Mouse (Mus musculus): ENCODE results near the gene Mbd3. TPM values are rescaled to one million over a fixed set of nuclear protein-coding genes. Genes with fewer than 3 reads are reported as not detected.

Mbd3 gene
- total and polyA plus RNA-seq, 2 experiments from 2014 or later, result 50.4 to 175 TPM

DNA sequence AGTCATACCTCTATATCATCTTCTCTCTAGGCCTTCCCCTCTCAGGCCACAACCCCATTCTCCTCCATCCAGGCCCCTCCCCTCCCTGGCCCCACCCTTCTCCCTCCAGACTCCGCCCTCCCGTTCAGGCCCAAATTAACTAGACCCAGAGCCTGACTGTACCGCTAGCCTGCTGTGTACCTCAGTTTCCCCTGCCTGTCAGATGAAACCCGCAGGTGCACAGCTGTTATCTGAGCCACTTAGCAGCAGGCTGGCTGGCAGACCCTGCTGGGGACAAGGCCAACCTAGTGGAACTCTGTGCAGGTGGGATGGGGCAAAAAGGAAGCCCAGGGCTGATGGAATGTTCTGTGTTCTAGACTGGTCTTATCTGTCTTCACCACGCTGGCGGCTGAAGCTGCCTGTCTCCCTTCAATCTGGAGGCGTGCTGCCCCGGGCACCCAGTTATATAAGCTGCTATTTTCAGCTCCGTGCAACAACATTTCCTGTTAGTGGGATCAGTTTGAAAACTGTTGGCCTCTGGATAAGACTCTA is 55.2 kb downstream of the Mbd3 start:
- Histone ChIP-seq H3K9me3 (ENCODE audit: low read length) (no peaks in the 10 kb centered on the region), H3K4me1 (ENCODE audit: insufficient read depth, low read length) (peaks cover 7% of the 10 kb centered on the region; the same call in 1 of the 2 replicates), H3K9ac (replicated peaks; ENCODE audit: low read length) (no peak overlapping the region), H3K4me3 (ENCODE audit: low read length) (no peak overlapping the region), H3K27me3 (ENCODE audit: insufficient read depth, low read length) (peaks cover 77% of the 10 kb centered on the region), H3K27ac (no peak overlapping the region), H3K4me2 (ENCODE audit: low read depth, low read length) (no peak overlapping the region), H3K36me3 (ENCODE audit: insufficient read depth, low read length) (no peaks in the 10 kb centered on the region)
- TF ChIP-seq CTCF (IDR thresholded peaks at IDR 0.05; ENCODE audit: low read depth), result no peak
- WGBS, result 47% methylated on average over 9 of the region's 9 CpGs
- ATAC-seq (no peak), DNase-seq (ENCODE audit: low spot score) (no peak)

DNA sequence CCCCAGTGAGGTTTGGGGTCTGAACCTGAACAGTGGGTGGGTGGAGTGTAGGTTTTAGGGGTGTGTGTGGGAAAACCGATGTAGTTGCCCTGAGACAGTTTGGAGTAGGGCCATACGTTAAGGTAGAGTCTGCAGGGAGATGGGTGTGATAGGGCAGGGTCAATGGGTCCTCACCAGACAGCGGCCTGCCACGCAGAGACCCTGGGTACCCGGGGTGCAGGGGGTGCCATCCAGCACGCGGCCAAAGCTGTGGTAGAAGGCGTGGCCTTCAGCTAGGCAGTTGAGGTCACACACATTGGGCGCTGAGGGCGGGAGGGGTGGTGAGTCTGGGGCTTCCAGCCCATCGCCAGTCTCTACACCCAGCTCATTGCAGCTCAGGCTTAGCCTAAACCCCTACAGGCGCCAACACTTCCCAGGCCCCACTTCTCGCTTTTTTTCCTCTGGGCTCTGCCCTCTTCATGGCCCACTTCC is 55.9 kb downstream of the Mbd3 start:
- 20% methylated on average over 13 of the region's 13 CpGs for WGBS
- no peak overlapping the region for H3K9ac ChIP-seq (replicated peaks; ENCODE audit: low read length)

DNA sequence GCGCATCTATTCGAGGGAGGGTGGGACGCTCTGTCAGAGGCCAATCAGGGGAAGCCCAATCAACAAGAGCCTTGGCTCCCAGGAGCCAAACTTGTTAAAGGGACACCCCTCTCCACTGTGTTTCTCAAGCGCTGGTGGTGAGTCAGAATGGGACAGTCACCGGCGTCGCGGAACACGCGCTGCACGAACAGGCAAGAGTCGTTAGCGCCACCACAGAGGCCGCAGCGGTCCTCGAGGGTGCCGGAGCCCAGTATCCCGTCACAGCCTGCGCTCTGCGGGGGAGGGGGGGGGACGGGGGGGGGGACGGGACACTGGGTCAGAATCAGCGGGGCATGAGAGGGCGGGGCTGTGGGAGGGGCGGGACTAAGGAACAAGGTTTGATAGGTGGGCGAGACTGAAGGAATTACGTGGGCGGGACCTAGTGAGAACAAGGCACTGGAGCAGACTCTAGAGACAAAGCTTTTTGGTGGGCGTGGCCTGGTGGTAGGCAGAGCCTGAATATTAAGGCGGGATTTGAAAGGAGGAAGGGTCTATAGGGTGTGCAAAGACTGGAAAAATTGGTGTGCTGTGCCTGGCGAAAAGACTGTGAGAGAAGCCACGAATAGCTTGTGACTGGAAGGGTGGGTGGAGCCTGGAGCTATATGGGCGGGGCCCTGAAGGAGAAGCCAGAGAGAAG is 56.5 kb downstream of the Mbd3 start:
- Histone ChIP-seq H3K9ac (replicated peaks; ENCODE audit: low read length) (no peak overlapping the region), H3K4me1 (ENCODE audit: insufficient read depth, low read length) (peaks cover 7% of the 10 kb centered on the region; the same call in 1 of the 2 replicates), H3K4me3 (ENCODE audit: low read length) (peak overlapping the region; percentile 24), H3K27ac (no peak overlapping the region), H3K36me3 (ENCODE audit: insufficient read depth, low read length) (no peaks in the 10 kb centered on the region), H3K4me2 (ENCODE audit: low read depth, low read length) (peak overlapping the region; percentile 52), H3K9me3 (ENCODE audit: low read length) (no peaks in the 10 kb centered on the region), H3K27me3 (ENCODE audit: insufficient read depth, low read length) (peaks cover 63% of the 10 kb centered on the region)
- DNase-seq (ENCODE audit: low spot score) (peak; percentile 76), ATAC-seq (peak; percentile 74)
- no peak for TF ChIP-seq CTCF (IDR thresholded peaks at IDR 0.05; ENCODE audit: low read depth)
- under 1% methylated on average over 32 of the region's 33 CpGs for WGBS

More for the DNA sequence above, 55.9 kb downstream of the Mbd3 start:
- TF ChIP-seq CTCF (IDR thresholded peaks at IDR 0.05; ENCODE audit: low read depth), result no peak
- Histone ChIP-seq H3K9me3 (ENCODE audit: low read length) (no peaks in the 10 kb centered on the region), H3K4me2 (ENCODE audit: low read depth, low read length) (peak overlapping the region; percentile 52), H3K27ac (no peak overlapping the region), H3K4me1 (ENCODE audit: insufficient read depth, low read length) (peaks cover 7% of the 10 kb centered on the region; the same call in 1 of the 2 replicates), H3K27me3 (ENCODE audit: insufficient read depth, low read length) (peaks cover 69% of the 10 kb centered on the region), H3K36me3 (ENCODE audit: insufficient read depth, low read length) (no peaks in the 10 kb centered on the region), H3K4me3 (ENCODE audit: low read length) (peak overlapping the region; percentile 24)
- DNase-seq (ENCODE audit: low spot score) (no peak), ATAC-seq (peak; percentile 15; the same call in 1 of the 2 replicates)

Small RNAs within 50 kb of the gene (microRNA-seq; reads per million reads assigned to microRNA genes)
- 0 reads per million in 2 experiments for gene Gm22721

Other genes with a start within 250 kb of the Mbd3 start
- gene Cirbp, start 233.6 kb downstream of the Mbd3 start, total RNA-seq (2014; rRNA removed), result 257 and 261 TPM in 2 replicates
- 730 and 732 TPM in 2 replicates for gene Cirbp, start 233.6 kb downstream of the Mbd3 start, polyA plus RNA-seq (2015; fragmentation: Nextera tagmentation; extraction: Ambion mirVana)
- gene 1600002K03Rik, start 226.6 kb downstream of the Mbd3 start, total RNA-seq (2014; rRNA removed), result 2.6 and 3.2 TPM in 2 replicates
- gene 1600002K03Rik, start 226.6 kb downstream of the Mbd3 start, polyA plus RNA-seq (2015; fragmentation: Nextera tagmentation; extraction: Ambion mirVana), result 4.3 and 4.4 TPM in 2 replicates
- 24.0 and 32.8 TPM in 2 replicates for gene Efna2, start 220.1 kb downstream of the Mbd3 start, total RNA-seq (2014; rRNA removed)
- gene Efna2, start 220.1 kb downstream of the Mbd3 start, polyA plus RNA-seq (2015; fragmentation: Nextera tagmentation; extraction: Ambion mirVana), result 23.2 and 23.8 TPM in 2 replicates
- gene Mum1, start 173.1 kb downstream of the Mbd3 start, total RNA-seq (2014; rRNA removed), result 41.5 and 49.3 TPM in 2 replicates
- gene Mum1, start 173.1 kb downstream of the Mbd3 start, polyA plus RNA-seq (2015; fragmentation: Nextera tagmentation; extraction: Ambion mirVana), result 45.8 and 45.9 TPM in 2 replicates
- 246 and 291 TPM in 2 replicates for gene Ndufs7, start 150.4 kb downstream of the Mbd3 start, total RNA-seq (2014; rRNA removed)
- gene Ndufs7, start 150.4 kb downstream of the Mbd3 start, polyA plus RNA-seq (2015; fragmentation: Nextera tagmentation; extraction: Ambion mirVana), result 410 and 430 TPM in 2 replicates
- 40.9 and 44.5 TPM in 2 replicates for gene Gamt, start 138.5 kb downstream of the Mbd3 start, total RNA-seq (2014; rRNA removed)
- 32.4 and 35.9 TPM in 2 replicates for gene Gamt, start 138.5 kb downstream of the Mbd3 start, polyA plus RNA-seq (2015; fragmentation: Nextera tagmentation; extraction: Ambion mirVana)
- gene Dazap1, start 138.1 kb downstream of the Mbd3 start, total RNA-seq (2014; rRNA removed), result 79.1 and 104 TPM in 2 replicates
- gene Dazap1, start 138.1 kb downstream of the Mbd3 start, polyA plus RNA-seq (2015; fragmentation: Nextera tagmentation; extraction: Ambion mirVana), result 38.5 and 39.4 TPM in 2 replicates
- gene Rps15, start 107.1 kb downstream of the Mbd3 start, total RNA-seq (2014; rRNA removed), result 1,031 and 1,483 TPM in 2 replicates
- 676 and 682 TPM in 2 replicates for gene Rps15, start 107.1 kb downstream of the Mbd3 start, polyA plus RNA-seq (2015; fragmentation: Nextera tagmentation; extraction: Ambion mirVana)
- 358 and 374 TPM in 2 replicates for gene Apc2, start 103.6 kb downstream of the Mbd3 start, total RNA-seq (2014; rRNA removed)
- 81.3 and 97.6 TPM in 2 replicates for gene Apc2, start 103.6 kb downstream of the Mbd3 start, polyA plus RNA-seq (2015; fragmentation: Nextera tagmentation; extraction: Ambion mirVana)
- 28.9 and 36.0 TPM in 2 replicates for gene 2310011J03Rik, start 79.0 kb downstream of the Mbd3 start, total RNA-seq (2014; rRNA removed)
- 35.7 and 38.4 TPM in 2 replicates for gene 2310011J03Rik, start 79.0 kb downstream of the Mbd3 start, polyA plus RNA-seq (2015; fragmentation: Nextera tagmentation; extraction: Ambion mirVana)
- gene Pcsk4, start 70.1 kb downstream of the Mbd3 start, total RNA-seq (2014; rRNA removed), result 3.8 and 6.7 TPM in 2 replicates
- 11.0 and 11.8 TPM in 2 replicates for gene Pcsk4, start 70.1 kb downstream of the Mbd3 start, polyA plus RNA-seq (2015; fragmentation: Nextera tagmentation; extraction: Ambion mirVana)
- 3.7 TPM in 2 replicates for gene Reep6, start 69.6 kb downstream of the Mbd3 start, total RNA-seq (2014; rRNA removed)
- 5.2 and 5.5 TPM in 2 replicates for gene Reep6, start 69.6 kb downstream of the Mbd3 start, polyA plus RNA-seq (2015; fragmentation: Nextera tagmentation; extraction: Ambion mirVana)
- 0.18 and 1.0 TPM in 2 replicates for gene Adamtsl5, start 51.1 kb downstream of the Mbd3 start, total RNA-seq (2014; rRNA removed)
- gene Adamtsl5, start 51.1 kb downstream of the Mbd3 start, polyA plus RNA-seq (2015; fragmentation: Nextera tagmentation; extraction: Ambion mirVana), result 0.91 and 1.2 TPM in 2 replicates
- gene Plk5, start 43.1 kb downstream of the Mbd3 start, total RNA-seq (2014; rRNA removed), result 15.7 and 18.3 TPM in 2 replicates
- gene Plk5, start 43.1 kb downstream of the Mbd3 start, polyA plus RNA-seq (2015; fragmentation: Nextera tagmentation; extraction: Ambion mirVana), result 8.9 and 9.3 TPM in 2 replicates
- gene Mex3d, start 11.9 kb downstream of the Mbd3 start, total RNA-seq (2014; rRNA removed), result 129 and 145 TPM in 2 replicates
- 11.6 and 14.2 TPM in 2 replicates for gene Mex3d, start 11.9 kb downstream of the Mbd3 start, polyA plus RNA-seq (2015; fragmentation: Nextera tagmentation; extraction: Ambion mirVana)
- gene Uqcr11, start 7.3 kb upstream of the Mbd3 start, total RNA-seq (2014; rRNA removed), result 369 and 391 TPM in 2 replicates
- 897 and 981 TPM in 2 replicates for gene Uqcr11, start 7.3 kb upstream of the Mbd3 start, polyA plus RNA-seq (2015; fragmentation: Nextera tagmentation; extraction: Ambion mirVana)
- gene Tcf3, start 34.1 kb upstream of the Mbd3 start, total RNA-seq (2014; rRNA removed), result 132 TPM in 2 replicates
- gene Tcf3, start 34.1 kb upstream of the Mbd3 start, polyA plus RNA-seq (2015; fragmentation: Nextera tagmentation; extraction: Ambion mirVana), result 36.2 and 36.4 TPM in 2 replicates
- gene Onecut3, start 95.3 kb upstream of the Mbd3 start, total RNA-seq (2014; rRNA removed), result 2.5 and 5.0 TPM in 2 replicates
- gene Onecut3, start 95.3 kb upstream of the Mbd3 start, polyA plus RNA-seq (2015; fragmentation: Nextera tagmentation; extraction: Ambion mirVana), result 0.57 and 0.74 TPM in 2 replicates
- 0.61 and 1.1 TPM in 2 replicates for gene Atp8b3, start 139.6 kb upstream of the Mbd3 start, total RNA-seq (2014; rRNA removed)
- gene Atp8b3, start 139.6 kb upstream of the Mbd3 start, polyA plus RNA-seq (2015; fragmentation: Nextera tagmentation; extraction: Ambion mirVana), result 0.96 and 1.2 TPM in 2 replicates
- gene Rexo1, start 162.0 kb upstream of the Mbd3 start, total RNA-seq (2014; rRNA removed), result 47.2 and 51.0 TPM in 2 replicates
- gene Rexo1, start 162.0 kb upstream of the Mbd3 start, polyA plus RNA-seq (2015; fragmentation: Nextera tagmentation; extraction: Ambion mirVana), result 25.1 and 27.6 TPM in 2 replicates
- 16.6 and 17.0 TPM in 2 replicates for gene Klf16, start 177.8 kb upstream of the Mbd3 start, total RNA-seq (2014; rRNA removed)
- 8.2 and 8.6 TPM in 2 replicates for gene Klf16, start 177.8 kb upstream of the Mbd3 start, polyA plus RNA-seq (2015; fragmentation: Nextera tagmentation; extraction: Ambion mirVana)
- 389 and 721 TPM in 2 replicates for gene Abhd17a, start 190.8 kb upstream of the Mbd3 start, total RNA-seq (2014; rRNA removed)
- 159 and 171 TPM in 2 replicates for gene Abhd17a, start 190.8 kb upstream of the Mbd3 start, polyA plus RNA-seq (2015; fragmentation: Nextera tagmentation; extraction: Ambion mirVana)
- gene Scamp4, start 203.3 kb upstream of the Mbd3 start, total RNA-seq (2014; rRNA removed), result 39.5 and 43.2 TPM in 2 replicates
- 68.3 and 69.1 TPM in 2 replicates for gene Scamp4, start 203.3 kb upstream of the Mbd3 start, polyA plus RNA-seq (2015; fragmentation: Nextera tagmentation; extraction: Ambion mirVana)
- 7.3 and 11.4 TPM in 2 replicates for gene Adat3, start 203.3 kb upstream of the Mbd3 start, total RNA-seq (2014; rRNA removed)
- 3.6 and 4.0 TPM in 2 replicates for gene Adat3, start 203.3 kb upstream of the Mbd3 start, polyA plus RNA-seq (2015; fragmentation: Nextera tagmentation; extraction: Ambion mirVana)
- gene Gm49322, start 206.5 kb upstream of the Mbd3 start, total RNA-seq (2014; rRNA removed), result 0.54 and 2.2 TPM in 2 replicates
- gene Gm49322, start 206.5 kb upstream of the Mbd3 start, polyA plus RNA-seq (2015; fragmentation: Nextera tagmentation; extraction: Ambion mirVana), result 1.1 TPM in 2 replicates
- gene Csnk1g2, start 223.3 kb upstream of the Mbd3 start, total RNA-seq (2014; rRNA removed), result 128 and 156 TPM in 2 replicates
- gene Csnk1g2, start 223.3 kb upstream of the Mbd3 start, polyA plus RNA-seq (2015; fragmentation: Nextera tagmentation; extraction: Ambion mirVana), result 94.3 and 95.5 TPM in 2 replicates